Mouse (Mus musculus) midbrain, embryonic 12.5 days (tissue): ENCODE measurements at regions not wholly inside any gene's neighbourhood (a gene's known extent, or its start where the extent isn't known, plus 50 kb on each side); places are given as distances from the start of the nearest gene placed in this dataset.
A peak's percentile ranks its signal among the peaks of the same experiment; 100 is the strongest.

Experiments used
- ATAC-seq: fragments of 200-750 bp; cut with Nextera tagmentation; 2 replicates; pipeline ENCODE4 v1.8.0; 2017; ENCODE audit warnings: low read depth, moderate TSS enrichment, moderate library complexity; ENCODE audit not compliant: low FRiP score
- H3K27ac ChIP-seq: fragments of 300-500 bp; sonication (generic); replicated peaks from 2 replicates; pipeline ENCODE4 v1.5.1; 2016; ENCODE audit warnings: mild to moderate bottlenecking
- H3K27me3 ChIP-seq: fragments of 300-500 bp; sonication (generic); 2 replicates; pipeline ENCODE4 v1.6.1; 2016; ENCODE audit warnings: mild to moderate bottlenecking
- H3K36me3 ChIP-seq: fragments of 300-500 bp; sonication (generic); 2 replicates; pipeline ENCODE4 v1.6.1; 2016
- H3K4me1 ChIP-seq: fragments of 300-500 bp; sonication (generic); 2 replicates; pipeline ENCODE4 v1.6.1; 2016
- H3K4me2 ChIP-seq: fragments of 300-500 bp; sonication (generic); replicated peaks from 2 replicates; pipeline ENCODE4 v1.6.1; 2016; ENCODE audit warnings: mild to moderate bottlenecking, moderate library complexity
- H3K4me3 ChIP-seq: fragments of 300-500 bp; sonication (generic); 2 replicates; pipeline ENCODE4 v1.5.1; 2016; ENCODE audit warnings: mild to moderate bottlenecking
- H3K9ac ChIP-seq: fragments of 300-500 bp; sonication (generic); replicated peaks from 2 replicates; pipeline ENCODE4 v1.6.1; 2016; ENCODE audit warnings: mild to moderate bottlenecking, moderate library complexity
- H3K9me3 ChIP-seq: fragments of 300-500 bp; sonication (generic); 2 replicates; pipeline ENCODE4 v1.6.1; 2016; ENCODE audit warnings: mild to moderate bottlenecking
- WGBS: fragments of 180-500 bp; shearing (Covaris S2); methylation state at CpG from one replicate; pipeline ENCODE4 v1.1.7; 2016; 5-methylcytosine and 5-hydroxymethylcytosine counted together

DNA sequence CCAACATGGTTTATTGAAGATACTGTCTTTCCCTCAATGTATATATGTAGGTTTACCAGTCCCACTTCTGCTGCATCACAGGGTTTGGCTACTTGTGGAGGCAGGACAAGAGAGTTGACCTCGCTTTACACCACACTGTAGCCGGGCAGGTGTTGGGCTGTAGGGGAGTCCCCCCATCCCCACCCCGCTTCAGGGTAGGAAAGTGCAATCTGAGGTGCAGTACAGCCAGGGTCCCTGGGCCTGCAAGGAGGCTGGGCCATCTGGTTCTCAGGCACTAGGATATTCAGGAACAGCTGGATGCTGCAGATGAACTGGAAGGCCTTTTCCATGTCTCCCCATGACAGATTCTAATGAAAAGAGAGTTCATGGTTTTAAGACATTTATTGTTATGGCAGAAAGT lies 142.0 kb downstream of the Sis start:
- 86% methylated on average over 3 of the region's 3 CpGs for WGBS

DNA sequence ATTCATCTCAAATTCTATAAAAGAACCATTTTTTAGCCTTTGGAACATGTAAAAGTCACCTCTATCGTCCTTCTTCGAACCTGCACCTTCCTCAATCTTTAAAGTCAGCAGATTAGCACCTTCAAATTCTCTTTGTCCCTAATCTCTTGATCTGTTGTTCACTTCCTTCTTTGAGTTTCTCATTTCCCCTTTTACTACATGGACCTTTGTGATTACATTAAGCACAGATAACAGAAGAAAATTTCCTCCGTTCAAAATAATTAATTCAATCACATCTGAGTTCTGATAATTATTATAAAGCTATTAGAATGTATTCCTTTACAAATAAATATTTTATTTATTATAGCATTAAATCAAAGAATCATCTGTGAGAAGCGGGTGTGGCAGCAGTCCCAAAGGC lies 144.5 kb downstream of the Sis start:
- Histone ChIP-seq H3K9me3 (no peaks in the 10 kb centered on the region), H3K4me1 (no peaks in the 10 kb centered on the region), H3K4me3 (no peak overlapping the region), H3K27me3 (no peaks in the 10 kb centered on the region), H3K4me2 (no peak overlapping the region), H3K9ac (no peak overlapping the region), H3K27ac (no peak overlapping the region), H3K36me3 (no peaks in the 10 kb centered on the region)
- 69% methylated on average over 4 of the region's 4 CpGs for WGBS
- ATAC-seq = no peak

More for the DNA sequence above, 142.0 kb downstream of the Sis start:
- no peak overlapping the region for H3K27ac ChIP-seq
- H3K9me3 ChIP-seq = no peaks in the 10 kb centered on the region
- H3K9ac ChIP-seq = no peak overlapping the region
- H3K36me3 ChIP-seq = no peaks in the 10 kb centered on the region
- H3K4me1 ChIP-seq = no peaks in the 10 kb centered on the region
- no peaks in the 10 kb centered on the region for H3K27me3 ChIP-seq
- H3K4me3 ChIP-seq = no peak overlapping the region
- ATAC-seq = no peak
- no peak overlapping the region for H3K4me2 ChIP-seq

DNA sequence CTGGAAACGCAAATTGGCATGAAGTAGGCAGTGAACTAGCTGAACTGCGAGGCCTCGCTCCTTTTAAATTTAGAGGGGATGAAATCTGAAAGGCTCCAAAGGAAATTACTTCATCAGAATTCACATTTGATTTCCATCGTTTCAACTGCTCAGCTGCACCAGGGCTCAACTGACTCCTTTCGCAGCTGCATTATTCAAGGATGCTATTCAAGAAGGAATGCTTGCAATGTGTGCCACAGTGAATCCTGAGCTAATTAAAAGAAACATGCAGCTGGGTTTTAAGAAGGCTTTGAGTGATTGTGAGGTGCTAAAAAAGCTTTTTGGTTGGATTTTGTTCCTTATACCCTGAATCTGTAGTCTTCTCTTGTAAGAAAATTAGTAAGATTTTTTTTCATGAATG lies 177.1 kb downstream of the Sis start:
- Histone ChIP-seq H3K9ac (no peak overlapping the region), H3K27me3 (no peaks in the 10 kb centered on the region), H3K4me2 (no peak overlapping the region), H3K4me3 (no peak overlapping the region), H3K9me3 (no peaks in the 10 kb centered on the region), H3K4me1 (peaks cover 6% of the 10 kb centered on the region; the same call in 1 of the 2 replicates), H3K36me3 (no peaks in the 10 kb centered on the region), H3K27ac (no peak overlapping the region)
- WGBS = 20% methylated on average over 5 of the region's 5 CpGs
- ATAC-seq = peak; percentile 49; the same call in 1 of the 2 replicates
